Mouse (Mus musculus) heart, embryonic 15.5 days (tissue): ENCODE results near the gene Atg5. TPM values are rescaled to one million over a fixed set of nuclear protein-coding genes. Genes with fewer than 3 reads are reported as not detected.
"Not testable (repeated sequence)": the region's sequence is repeated elsewhere in the genome, so short reads cannot be mapped to it uniquely, and the experiment has no call there.

ENCODE experiments used
- ATAC-seq: fragments of 200-750 bp; cut with Nextera tagmentation; replicated peaks from 2 replicates; pipeline ENCODE4 v1.8.0; 2017; ENCODE audit warnings: low read depth, moderate TSS enrichment; ENCODE audit not compliant: insufficient number of reproducible peaks, insufficient read depth, low FRiP score
- H3K27ac ChIP-seq: fragments of 300-500 bp; sonication (generic); 2 replicates; pipeline ENCODE4 v1.5.1; 2015; ENCODE audit warnings: mild to moderate bottlenecking, inconsistent platforms
- H3K27me3 ChIP-seq: fragments of 300-500 bp; sonication (generic); 2 replicates; pipeline ENCODE4 v1.6.1; 2015; ENCODE audit warnings: inconsistent platforms
- H3K36me3 ChIP-seq: fragments of 300-500 bp; sonication (generic); 2 replicates; pipeline ENCODE4 v1.6.1; 2015; ENCODE audit warnings: mild to moderate bottlenecking, inconsistent platforms
- H3K4me1 ChIP-seq: fragments of 300-500 bp; sonication (generic); replicated peaks from 2 replicates; pipeline ENCODE4 v1.6.1; 2015; ENCODE audit warnings: inconsistent platforms
- H3K4me2 ChIP-seq: fragments of 300-500 bp; sonication (generic); 2 replicates; pipeline ENCODE4 v1.6.1; 2015; ENCODE audit warnings: inconsistent platforms, mild to moderate bottlenecking, moderate library complexity
- H3K4me3 ChIP-seq: fragments of 300-500 bp; sonication (generic); 2 replicates; pipeline ENCODE4 v1.5.1; 2015; ENCODE audit warnings: mild to moderate bottlenecking, inconsistent platforms
- H3K9ac ChIP-seq: fragments of 300-500 bp; sonication (generic); 2 replicates; pipeline ENCODE4 v1.6.1; 2015; ENCODE audit warnings: mild to moderate bottlenecking, inconsistent platforms
- H3K9me3 ChIP-seq: fragments of 300-500 bp; sonication (generic); replicated peaks from 2 replicates; pipeline ENCODE4 v1.6.1; 2016; ENCODE audit warnings: inconsistent platforms
- WGBS: fragments of 180-500 bp; shearing (Covaris S2); methylation state at CpG from one replicate; pipeline ENCODE4 v1.1.7; 2015; ENCODE audit warnings: mixed read lengths; 5-methylcytosine and 5-hydroxymethylcytosine counted together
- polyA plus RNA-seq: library from polyadenylated mRNA; unstranded; fragments of >200 nt; fragmentation: Nextera tagmentation; extraction: Ambion mirVana; gene quantifications from 2 replicates; pipeline ENCODE4 v1.2.1, GENCODE M21; 2015

Atg5 gene
- polyA plus RNA-seq: 23.5 and 30.2 TPM in 2 replicates

DNA sequence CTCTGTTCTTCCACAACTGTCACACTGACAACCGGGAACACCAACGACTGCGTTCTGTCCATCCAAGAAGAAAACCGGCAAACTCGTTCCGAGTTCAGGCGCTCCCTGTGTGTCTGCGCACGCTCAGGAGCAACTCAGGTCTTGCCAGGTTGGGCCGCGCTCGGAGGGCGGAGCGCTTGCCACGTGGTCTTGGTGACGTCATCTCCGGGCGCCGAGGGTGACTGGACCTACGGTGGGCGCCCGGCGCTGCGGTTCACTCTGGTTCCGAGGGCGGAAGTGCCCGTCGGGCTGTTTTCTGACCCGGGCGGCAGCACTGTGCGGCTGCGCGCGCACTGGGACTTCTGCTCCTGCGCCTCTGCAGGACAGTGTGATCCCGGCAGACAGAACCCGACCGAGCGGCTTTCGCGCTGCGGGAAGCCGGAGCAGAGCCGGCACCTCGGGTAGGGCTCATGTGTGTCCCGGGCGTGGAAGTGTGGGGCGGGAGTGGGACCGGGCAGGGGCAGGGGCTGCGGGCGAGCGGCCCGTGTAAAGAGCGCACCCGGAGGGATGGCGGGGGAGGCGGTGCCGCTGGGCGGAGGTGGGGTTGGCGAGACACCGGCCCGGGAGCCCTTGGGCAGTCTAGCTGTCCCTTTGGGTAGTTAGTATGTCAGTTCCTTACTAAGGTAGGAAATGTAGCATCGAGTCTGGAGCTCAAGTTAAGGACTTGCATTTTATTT, at the start of gene Atg5:
Gene Atg5, plus strand, starts transcription at position 214 of the 716 bp plus-strand sequence.
- under 1% methylated on average over 63 of the region's 63 CpGs for WGBS
- Histone ChIP-seq H3K27me3 (no peaks in the 10 kb centered on the region), H3K27ac (peak within 1 kb of the TSS; percentile 95), H3K36me3 (no peaks in the 10 kb centered on the region), H3K9ac (peak within 1 kb of the TSS; percentile 79), H3K4me3 (peak within 1 kb of the TSS; percentile 75), H3K9me3 (no peaks in the 10 kb centered on the region), H3K4me1 (peaks cover 19% of the 10 kb centered on the region), H3K4me2 (peak within 1 kb of the TSS; percentile 84)
- ATAC-seq: peak; percentile 98

DNA sequence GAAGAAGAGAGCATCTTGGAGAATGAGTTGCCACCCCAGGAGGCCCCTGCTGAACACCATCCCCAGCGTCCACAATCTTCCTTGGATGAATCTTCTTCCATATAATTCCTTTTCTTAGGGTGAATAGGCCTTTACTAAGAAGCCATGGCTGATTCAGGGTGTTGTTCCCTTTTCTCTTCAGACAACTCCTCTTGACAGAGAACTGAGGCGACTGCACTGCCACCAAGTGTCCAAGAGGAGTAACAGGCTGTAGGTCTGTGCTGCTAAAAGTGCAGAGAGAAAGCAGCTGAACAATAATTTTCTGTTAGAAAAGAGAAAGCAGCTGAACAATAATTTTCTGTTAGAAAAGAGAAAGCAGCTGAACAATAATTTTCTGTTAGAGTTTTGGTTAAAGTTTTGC, 49.1 kb upstream of the Atg5 start:
- not testable (repeated sequence) for H3K27ac ChIP-seq, H3K9me3 ChIP-seq, H3K36me3 ChIP-seq, H3K27me3 ChIP-seq, H3K4me3 ChIP-seq, H3K9ac ChIP-seq, ATAC-seq, H3K4me2 ChIP-seq, H3K4me1 ChIP-seq
- 9% methylated on average over 2 of the region's 2 CpGs for WGBS

DNA sequence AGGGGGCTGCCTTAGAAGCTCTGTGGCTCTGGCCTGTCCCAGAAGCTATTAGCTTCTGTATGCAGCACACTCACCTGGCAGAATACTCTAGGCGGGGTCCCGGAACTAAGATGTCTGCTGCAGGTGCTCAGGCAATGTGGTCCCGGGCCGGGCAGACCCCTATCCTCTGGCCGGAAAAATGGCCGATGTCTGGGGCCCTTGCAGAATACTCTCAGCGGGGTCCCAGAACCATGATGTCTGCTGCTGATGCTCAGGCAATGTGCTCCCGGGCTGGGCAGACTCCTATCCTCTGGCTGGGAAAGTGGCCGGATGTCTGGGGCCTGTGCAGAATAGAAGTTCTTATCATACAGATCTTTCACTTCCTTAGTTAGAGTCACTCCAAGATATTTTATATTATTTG, 43.8 kb upstream of the Atg5 start:
- no peak for ATAC-seq
- no peaks in the 10 kb centered on the region for H3K36me3 ChIP-seq
- H3K4me1 ChIP-seq: no peaks in the 10 kb centered on the region

DNA sequence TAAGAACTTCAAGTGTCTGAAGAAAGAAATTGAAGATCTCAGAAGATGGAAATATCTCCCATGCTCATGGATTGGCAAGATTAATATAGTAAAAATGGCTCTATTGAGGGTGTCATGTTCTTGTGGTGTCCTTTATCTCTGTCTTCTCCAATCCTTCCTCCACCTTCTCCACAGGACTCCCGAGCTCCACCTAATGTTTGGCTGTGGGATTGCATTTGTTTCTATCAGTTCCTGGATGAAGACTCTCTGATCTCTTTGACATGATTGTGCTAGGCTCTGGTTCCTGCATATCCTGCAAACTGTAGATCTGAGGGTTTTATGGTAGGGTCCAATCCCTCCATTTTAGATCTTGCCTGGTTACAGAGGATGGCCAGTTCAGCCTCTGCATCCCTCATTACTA, 34.8 kb upstream of the Atg5 start:
- not testable (repeated sequence) for ATAC-seq, H3K27me3 ChIP-seq, H3K9ac ChIP-seq, H3K36me3 ChIP-seq, H3K4me1 ChIP-seq, H3K27ac ChIP-seq, H3K4me2 ChIP-seq, H3K9me3 ChIP-seq, H3K4me3 ChIP-seq
- WGBS: 0% methylated on average over 1 of the region's 1 CpGs

More for the DNA sequence above, 43.8 kb upstream of the Atg5 start:
- no peaks in the 10 kb centered on the region for H3K27me3 ChIP-seq
- no peak overlapping the region for H3K27ac ChIP-seq
- no peaks in the 10 kb centered on the region for H3K9me3 ChIP-seq
- no peak overlapping the region for H3K9ac ChIP-seq
- no peak overlapping the region for H3K4me3 ChIP-seq
- no peak overlapping the region for H3K4me2 ChIP-seq
- 85% methylated on average over 9 of the region's 9 CpGs for WGBS

DNA sequence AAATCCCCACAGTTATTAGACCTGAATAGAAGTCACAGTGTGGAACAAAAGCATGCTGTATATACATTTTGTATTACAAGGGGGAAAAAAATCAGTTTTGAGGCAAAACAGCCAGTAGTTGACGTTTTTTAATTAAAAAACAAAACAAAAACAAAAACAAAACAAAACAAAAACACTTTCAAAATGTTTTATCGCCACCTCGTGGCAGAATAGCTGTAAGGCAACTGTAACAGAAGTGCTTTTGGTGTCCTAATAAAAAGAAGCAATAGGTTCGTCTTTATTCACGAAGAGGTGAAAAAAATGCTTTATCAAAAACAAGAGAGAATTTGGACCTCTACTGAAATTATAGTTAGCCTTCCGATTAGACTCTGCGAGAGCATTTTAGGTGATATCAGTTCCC, 32.9 kb upstream of the Atg5 start:
- not testable (repeated sequence) for H3K27ac ChIP-seq, H3K4me2 ChIP-seq, H3K4me1 ChIP-seq, H3K4me3 ChIP-seq, H3K36me3 ChIP-seq, H3K27me3 ChIP-seq, ATAC-seq, H3K9me3 ChIP-seq, H3K9ac ChIP-seq
- 34% methylated on average over 7 of the region's 7 CpGs for WGBS

DNA sequence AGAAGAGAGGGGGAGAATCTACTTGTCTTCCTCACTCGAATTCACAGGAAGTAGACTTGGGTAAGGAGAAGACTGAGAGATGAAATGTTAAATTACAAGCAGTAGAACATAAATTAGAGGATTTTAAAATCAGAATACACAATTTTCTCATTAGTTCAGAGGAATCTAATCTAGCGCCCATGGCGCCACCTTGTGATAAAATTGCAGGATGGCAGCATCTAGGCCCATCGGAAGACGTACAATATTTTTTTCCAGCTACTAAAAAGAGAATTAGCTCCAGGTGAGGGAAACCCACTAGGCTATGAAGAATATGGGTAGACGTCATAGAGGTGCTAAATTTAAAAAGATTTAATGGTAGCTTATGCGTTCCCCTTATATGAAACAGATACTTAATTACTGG, 11.5 kb upstream of the Atg5 start:
- Histone ChIP-seq H3K9me3 (no peaks in the 10 kb centered on the region), H3K4me1 (no peaks in the 10 kb centered on the region), H3K27ac (no peak overlapping the region), H3K4me3 (no peak overlapping the region), H3K27me3 (no peaks in the 10 kb centered on the region), H3K4me2 (no peak overlapping the region), H3K36me3 (no peaks in the 10 kb centered on the region), H3K9ac (no peak overlapping the region)
- 36% methylated on average over 7 of the region's 7 CpGs for WGBS
- no peak for ATAC-seq

DNA sequence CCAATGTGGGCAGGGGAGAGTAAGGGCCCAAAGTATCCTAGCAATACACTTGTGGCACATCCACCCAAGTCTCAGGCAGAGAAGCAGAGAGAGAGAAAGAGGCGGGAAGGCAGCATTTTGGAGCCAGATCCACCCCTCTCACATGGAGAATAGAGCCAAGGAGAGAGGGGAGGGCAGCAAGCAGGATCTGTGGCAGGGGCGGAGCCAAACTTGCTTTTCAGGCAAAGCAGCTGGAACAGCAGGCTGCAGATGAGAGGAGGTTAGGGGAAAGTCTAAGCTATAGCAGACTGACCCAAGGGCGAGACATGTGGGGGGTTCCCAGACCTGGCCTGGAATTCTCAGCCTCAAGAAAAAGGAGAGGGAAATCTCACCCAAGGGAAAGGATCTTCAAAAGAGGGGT, 2.3 kb upstream of the Atg5 start:
- H3K27me3 ChIP-seq: no peaks in the 10 kb centered on the region
- no peak overlapping the region for H3K27ac ChIP-seq
- WGBS: 79% methylated on average over 3 of the region's 3 CpGs
- ATAC-seq: no peak
- H3K9ac ChIP-seq: no peak overlapping the region
- H3K4me2 ChIP-seq: no peak overlapping the region
- no peak overlapping the region for H3K4me3 ChIP-seq
- no peaks in the 10 kb centered on the region for H3K9me3 ChIP-seq
- H3K4me1 ChIP-seq: peaks cover 19% of the 10 kb centered on the region
- no peaks in the 10 kb centered on the region for H3K36me3 ChIP-seq

DNA sequence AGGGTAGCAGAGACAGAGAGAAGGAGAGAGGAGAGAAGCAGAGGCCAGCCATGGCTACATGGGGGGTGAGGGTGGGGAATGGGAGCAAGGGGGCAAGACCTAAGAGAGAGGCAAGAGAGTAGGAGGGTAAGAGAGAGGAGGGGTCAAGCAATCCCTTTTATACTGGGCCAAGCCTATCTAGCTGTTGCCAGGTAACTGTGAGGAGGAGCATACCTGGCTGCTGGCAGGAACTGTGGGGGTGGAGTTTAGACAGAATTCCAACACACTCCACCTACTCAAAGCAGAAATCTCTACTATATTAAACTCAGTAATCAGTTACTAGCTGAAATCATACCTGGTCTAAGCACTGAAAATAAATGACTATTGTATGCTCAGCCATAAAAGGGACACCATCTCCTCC, 1.6 kb upstream of the Atg5 start:
- Histone ChIP-seq H3K4me2 (no peak overlapping the region), H3K9ac (no peak overlapping the region), H3K27ac (no peak overlapping the region), H3K4me3 (no peak overlapping the region), H3K36me3 (no peaks in the 10 kb centered on the region), H3K4me1 (peaks cover 19% of the 10 kb centered on the region), H3K9me3 (no peaks in the 10 kb centered on the region), H3K27me3 (no peaks in the 10 kb centered on the region)
- no peak for ATAC-seq

DNA sequence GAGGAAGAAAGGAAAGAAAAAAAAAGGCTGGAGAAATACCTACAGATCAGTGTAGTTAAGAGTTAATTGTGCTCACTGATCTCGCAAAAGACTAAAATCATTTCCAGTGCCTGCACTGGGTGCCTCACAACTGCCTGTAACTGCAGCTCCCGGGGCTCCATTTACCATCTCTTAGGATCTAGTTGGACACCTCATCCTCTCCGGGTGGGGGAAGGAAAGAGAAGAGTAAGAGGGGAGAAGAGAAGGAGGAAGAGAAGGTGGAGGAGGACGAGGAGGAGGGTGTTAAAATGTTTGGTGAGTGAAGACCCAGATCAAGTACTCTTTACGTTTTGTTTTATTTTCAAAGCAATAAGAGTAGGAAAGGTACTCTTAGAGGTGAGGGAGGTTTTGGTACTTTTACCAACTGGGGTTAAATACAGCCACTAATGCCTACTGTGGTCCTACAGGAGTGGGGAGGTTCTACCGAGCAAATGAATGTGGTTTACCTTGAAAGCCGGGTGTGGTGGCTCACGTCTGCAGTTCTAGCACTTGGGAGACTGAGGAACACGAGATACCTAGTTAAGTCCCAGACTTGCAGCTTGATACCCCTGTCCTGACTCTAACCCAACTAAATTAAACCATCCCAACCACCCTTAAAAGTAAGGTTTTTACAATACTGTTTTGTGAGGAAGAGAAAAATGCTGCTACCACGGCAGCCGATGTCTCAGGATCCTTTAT, 574 bp upstream of the Atg5 start:
- H3K27ac ChIP-seq: peak overlapping the region; percentile 95
- H3K9ac ChIP-seq: peak overlapping the region; percentile 57
- H3K9me3 ChIP-seq: no peaks in the 10 kb centered on the region
- no peaks in the 10 kb centered on the region for H3K36me3 ChIP-seq
- no peaks in the 10 kb centered on the region for H3K27me3 ChIP-seq
- WGBS: 4% methylated on average over 11 of the region's 11 CpGs
- H3K4me1 ChIP-seq: peaks cover 19% of the 10 kb centered on the region
- no peak for ATAC-seq
- peak overlapping the region; percentile 75 for H3K4me3 ChIP-seq
- H3K4me2 ChIP-seq: peak overlapping the region; percentile 84

DNA sequence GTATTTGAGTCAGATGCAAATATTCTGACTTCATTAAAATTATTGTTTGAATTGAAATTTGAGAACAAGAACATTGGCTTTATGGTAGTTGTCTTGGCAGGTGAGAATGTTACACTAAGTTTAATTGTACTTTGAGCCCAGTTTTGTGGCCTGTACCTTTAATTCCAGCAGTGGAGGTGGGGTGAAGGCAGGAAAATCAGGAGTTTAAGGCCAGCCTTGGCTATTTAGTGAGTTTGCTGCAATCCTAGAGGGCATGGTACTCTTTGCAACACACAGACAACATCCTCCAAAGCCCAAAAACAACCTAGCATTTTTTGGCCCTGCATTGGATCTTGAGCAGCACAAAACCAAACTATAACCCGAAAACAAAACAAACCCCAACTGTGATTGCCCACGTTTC, 1.1 kb downstream of the Atg5 start:
- H3K4me3 ChIP-seq: peak overlapping the region; percentile 75
- H3K36me3 ChIP-seq: no peaks in the 10 kb centered on the region
- peak overlapping the region; percentile 43; the same call in 1 of the 2 replicates for H3K9ac ChIP-seq
- WGBS: 71% methylated on average over 2 of the region's 2 CpGs
- peaks cover 19% of the 10 kb centered on the region for H3K4me1 ChIP-seq
- H3K27ac ChIP-seq: no peak overlapping the region
- no peaks in the 10 kb centered on the region for H3K27me3 ChIP-seq
- no peaks in the 10 kb centered on the region for H3K9me3 ChIP-seq
- H3K4me2 ChIP-seq: peak overlapping the region; percentile 84
- ATAC-seq: no peak

DNA sequence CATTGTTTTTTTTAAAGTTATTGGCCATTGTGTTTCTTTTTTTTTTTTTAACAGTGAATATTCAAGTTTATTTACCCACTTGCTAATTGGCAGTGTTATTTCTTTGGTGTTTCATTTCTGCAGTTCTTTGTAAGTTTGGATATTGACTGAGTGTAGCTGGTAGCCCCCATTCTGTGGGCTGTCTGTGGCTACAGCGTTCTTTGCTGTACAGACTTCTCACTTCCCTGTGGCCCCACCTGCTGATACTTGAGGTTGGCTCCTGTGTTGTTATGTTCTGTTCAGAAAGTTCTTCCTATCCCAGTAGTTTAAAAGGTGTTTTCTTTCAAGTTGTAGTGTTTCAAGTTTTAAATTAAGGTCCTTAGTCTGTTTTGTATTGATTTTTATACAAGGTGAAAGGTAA, 14.2 kb downstream of the Atg5 start:
- no peak overlapping the region for H3K4me2 ChIP-seq
- peaks cover 5% of the 10 kb centered on the region for H3K4me1 ChIP-seq
- H3K36me3 ChIP-seq: peaks cover 10% of the 10 kb centered on the region; the same call in 1 of the 2 replicates
- no peaks in the 10 kb centered on the region for H3K9me3 ChIP-seq
- no peak overlapping the region for H3K27ac ChIP-seq
- H3K27me3 ChIP-seq: no peaks in the 10 kb centered on the region
- H3K4me3 ChIP-seq: no peak overlapping the region
- no peak overlapping the region for H3K9ac ChIP-seq
- ATAC-seq: no peak
- WGBS: 84% methylated on average over 1 of the region's 1 CpGs

DNA sequence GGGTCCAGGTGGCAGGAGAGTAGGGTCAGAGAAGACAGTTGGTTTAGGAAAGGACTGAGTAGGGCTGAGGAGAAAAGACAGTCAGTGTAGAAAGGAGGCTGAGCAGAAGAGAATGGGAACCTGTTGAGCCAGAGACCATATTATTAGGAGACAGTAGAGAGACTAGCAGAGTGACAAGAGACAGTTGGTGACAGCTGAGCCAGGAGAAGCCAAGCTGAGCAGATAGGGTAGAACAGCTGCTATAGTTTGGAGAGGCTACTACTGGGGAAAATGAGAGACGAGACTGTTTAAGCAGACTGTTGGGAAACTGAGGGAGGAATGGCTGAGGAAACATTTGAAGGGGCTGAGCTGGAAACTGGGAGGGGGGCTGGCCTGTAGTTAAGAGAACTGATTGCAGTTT, 16.9 kb downstream of the Atg5 start:
- Histone ChIP-seq H3K4me2 (no peak overlapping the region), H3K4me3 (no peak overlapping the region), H3K27ac (no peak overlapping the region), H3K27me3 (no peaks in the 10 kb centered on the region), H3K4me1 (peaks cover 5% of the 10 kb centered on the region), H3K36me3 (peaks cover 18% of the 10 kb centered on the region; the same call in 1 of the 2 replicates), H3K9ac (no peak overlapping the region), H3K9me3 (no peaks in the 10 kb centered on the region)
- 24% methylated on average over 1 of the region's 1 CpGs for WGBS
- ATAC-seq: no peak
